Mouse (Mus musculus): ENCODE measurements around the gene Mlx. TPM values are rescaled to one million over a fixed set of nuclear protein-coding genes. Genes with fewer than 3 reads are reported as not detected.
A peak's percentile ranks its signal among the peaks of the same experiment; 100 is the strongest.

Mlx gene
- polyA plus RNA-seq, 1 experiment from 2014 or later: 34.5 TPM

DNA sequence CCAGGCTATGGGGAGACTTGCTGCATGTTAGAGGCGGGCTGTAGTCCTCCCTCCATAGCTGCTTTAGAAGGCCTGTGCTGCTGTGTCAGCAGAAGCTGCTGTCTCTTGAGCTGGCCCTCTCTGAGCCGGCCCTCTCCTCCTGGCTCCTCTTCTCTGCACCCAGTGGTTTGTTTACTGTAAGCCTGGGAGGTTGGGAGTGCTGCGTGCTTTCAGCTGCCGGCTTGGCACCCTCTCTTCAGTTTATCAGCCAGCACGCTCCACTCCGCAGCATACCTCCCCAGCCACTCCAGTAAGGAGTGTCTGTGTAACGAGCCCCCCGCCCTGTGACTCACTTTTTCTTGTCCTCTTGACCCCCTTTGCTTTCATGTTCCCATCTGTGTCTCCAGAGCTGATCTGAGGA is 30.2 kb upstream of the Mlx start:
- peak overlapping the region; percentile 38 for H3K9ac ChIP-seq
- no peak overlapping the region for H3K4me3 ChIP-seq
- H3K27me3 ChIP-seq: no peaks in the 10 kb centered on the region
- WGBS: 23% methylated on average over 8 of the region's 8 CpGs
- peak; percentile 76 for ATAC-seq (replicated peaks; ENCODE audit: insufficient number of reproducible peaks, insufficient read depth, low FRiP score, low read depth)
- peaks cover 68% of the 10 kb centered on the region for H3K4me1 ChIP-seq (replicated peaks)
- H3K27ac ChIP-seq: peak overlapping the region; percentile 98
- no peaks in the 10 kb centered on the region for H3K9me3 ChIP-seq (replicated peaks)
- peak overlapping the region; percentile 13 for H3K4me2 ChIP-seq
- H3K36me3 ChIP-seq: peaks cover 17% of the 10 kb centered on the region

DNA sequence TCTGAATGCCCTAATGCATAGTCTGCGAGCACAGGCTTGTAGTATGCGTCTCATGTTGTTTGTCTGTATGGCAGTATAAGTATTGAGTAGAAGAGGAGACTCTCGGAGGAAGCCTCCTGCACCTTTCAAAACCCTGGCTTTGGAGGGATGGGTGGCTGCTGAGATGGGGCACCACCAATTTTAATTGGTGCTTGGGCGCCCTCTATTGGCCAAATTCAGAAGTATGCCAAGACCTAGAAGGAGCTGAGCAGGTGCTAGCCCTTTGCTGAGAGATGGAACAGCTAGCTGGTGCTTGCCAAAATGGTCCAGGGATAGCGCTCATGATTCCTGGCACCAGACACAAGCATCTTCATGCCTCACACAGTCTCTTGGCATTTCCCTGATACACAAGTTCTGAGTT is 29.2 kb upstream of the Mlx start:
- Histone ChIP-seq H3K9me3 (replicated peaks) (no peaks in the 10 kb centered on the region), H3K4me2 (no peak overlapping the region), H3K9ac (no peak overlapping the region), H3K4me3 (no peak overlapping the region), H3K27ac (peak overlapping the region; percentile 98), H3K4me1 (replicated peaks) (peaks cover 77% of the 10 kb centered on the region), H3K27me3 (no peaks in the 10 kb centered on the region), H3K36me3 (peaks cover 15% of the 10 kb centered on the region)
- 26% methylated on average over 5 of the region's 5 CpGs for WGBS
- no peak for ATAC-seq (replicated peaks; ENCODE audit: insufficient number of reproducible peaks, insufficient read depth, low FRiP score, low read depth)

GRCm38 (mm10) chr11:101058726-101059125 is 28.4 kb upstream of the Mlx start:
- WGBS: 29% methylated on average over 5 of the region's 5 CpGs
- peak overlapping the region; percentile 98 for H3K27ac ChIP-seq
- peak overlapping the region; percentile 31; the same call in 1 of the 2 replicates for H3K9ac ChIP-seq
- H3K27me3 ChIP-seq: no peaks in the 10 kb centered on the region
- no peaks in the 10 kb centered on the region for H3K9me3 ChIP-seq (replicated peaks)
- H3K36me3 ChIP-seq: peaks cover 8% of the 10 kb centered on the region
- H3K4me1 ChIP-seq (replicated peaks): peaks cover 86% of the 10 kb centered on the region
- no peak for ATAC-seq (replicated peaks; ENCODE audit: insufficient number of reproducible peaks, insufficient read depth, low FRiP score, low read depth)
- H3K4me2 ChIP-seq: no peak overlapping the region
- H3K4me3 ChIP-seq: no peak overlapping the region

- Histone ChIP-seq H3K4me1 (replicated peaks) (peaks cover 93% of the 10 kb centered on the region), H3K27me3 (no peaks in the 10 kb centered on the region), H3K9me3 (replicated peaks) (no peaks in the 10 kb centered on the region), H3K27ac (peak overlapping the region; percentile 98), H3K4me3 (no peak overlapping the region), H3K9ac (0 out of 2 replicates have a peak overlapping the region, but pooled peaks have one; percentile 19), H3K4me2 (no peak overlapping the region), H3K36me3 (peaks cover under 1% of the 10 kb centered on the region; the same call in 1 of the 2 replicates)
- no peak for ATAC-seq (replicated peaks; ENCODE audit: insufficient number of reproducible peaks, insufficient read depth, low FRiP score, low read depth)
- WGBS: 79% methylated on average over 10 of the region's 10 CpGs
These were observed 27.6 kb upstream of the Mlx start for GRCm38 (mm10) chr11:101059473-101059872.

- H3K4me3 ChIP-seq: no peak overlapping the region
- 12% methylated on average over 8 of the region's 8 CpGs for WGBS
- peak overlapping the region; percentile 31; the same call in 1 of the 2 replicates for H3K9ac ChIP-seq
- peak; percentile 11; the same call in 1 of the 2 replicates for ATAC-seq (replicated peaks; ENCODE audit: insufficient number of reproducible peaks, insufficient read depth, low FRiP score, low read depth)
- peak overlapping the region; percentile 98 for H3K27ac ChIP-seq
- H3K4me2 ChIP-seq: no peak overlapping the region
- H3K27me3 ChIP-seq: no peaks in the 10 kb centered on the region
- peaks cover 99% of the 10 kb centered on the region for H3K4me1 ChIP-seq (replicated peaks)
- H3K9me3 ChIP-seq (replicated peaks): no peaks in the 10 kb centered on the region
- H3K36me3 ChIP-seq: no peaks in the 10 kb centered on the region
These were observed 27.0 kb upstream of the Mlx start for GRCm38 (mm10) chr11:101060126-101060525.

DNA sequence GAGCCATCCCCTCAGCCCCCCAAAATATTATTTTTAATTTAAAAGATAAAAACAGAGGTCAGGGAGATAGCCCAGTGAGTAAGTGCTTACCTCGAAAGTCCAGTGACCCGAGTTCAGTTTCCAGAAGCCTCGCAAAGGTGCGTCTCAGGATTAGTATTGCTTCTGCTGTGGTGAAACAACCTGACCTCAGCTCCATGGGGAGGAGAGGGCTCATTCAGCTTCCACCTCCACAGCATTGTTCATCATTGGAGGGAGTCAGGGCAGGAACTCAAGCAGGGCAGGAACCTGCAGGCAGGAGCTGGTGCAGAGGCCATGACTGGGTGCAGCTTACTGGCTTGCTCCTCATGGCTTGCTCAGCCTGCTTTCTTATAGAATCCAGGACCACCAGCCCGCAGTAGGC is 26.0 kb upstream of the Mlx start:
- H3K9ac ChIP-seq: no peak overlapping the region
- no peak for ATAC-seq (replicated peaks; ENCODE audit: insufficient number of reproducible peaks, insufficient read depth, low FRiP score, low read depth)
- no peak overlapping the region for H3K4me2 ChIP-seq
- H3K27me3 ChIP-seq: no peaks in the 10 kb centered on the region
- H3K4me1 ChIP-seq (replicated peaks): peaks cover 94% of the 10 kb centered on the region
- WGBS: 76% methylated on average over 5 of the region's 5 CpGs
- no peaks in the 10 kb centered on the region for H3K9me3 ChIP-seq (replicated peaks)
- peak overlapping the region; percentile 98 for H3K27ac ChIP-seq
- no peak overlapping the region for H3K4me3 ChIP-seq
- H3K36me3 ChIP-seq: no peaks in the 10 kb centered on the region

DNA sequence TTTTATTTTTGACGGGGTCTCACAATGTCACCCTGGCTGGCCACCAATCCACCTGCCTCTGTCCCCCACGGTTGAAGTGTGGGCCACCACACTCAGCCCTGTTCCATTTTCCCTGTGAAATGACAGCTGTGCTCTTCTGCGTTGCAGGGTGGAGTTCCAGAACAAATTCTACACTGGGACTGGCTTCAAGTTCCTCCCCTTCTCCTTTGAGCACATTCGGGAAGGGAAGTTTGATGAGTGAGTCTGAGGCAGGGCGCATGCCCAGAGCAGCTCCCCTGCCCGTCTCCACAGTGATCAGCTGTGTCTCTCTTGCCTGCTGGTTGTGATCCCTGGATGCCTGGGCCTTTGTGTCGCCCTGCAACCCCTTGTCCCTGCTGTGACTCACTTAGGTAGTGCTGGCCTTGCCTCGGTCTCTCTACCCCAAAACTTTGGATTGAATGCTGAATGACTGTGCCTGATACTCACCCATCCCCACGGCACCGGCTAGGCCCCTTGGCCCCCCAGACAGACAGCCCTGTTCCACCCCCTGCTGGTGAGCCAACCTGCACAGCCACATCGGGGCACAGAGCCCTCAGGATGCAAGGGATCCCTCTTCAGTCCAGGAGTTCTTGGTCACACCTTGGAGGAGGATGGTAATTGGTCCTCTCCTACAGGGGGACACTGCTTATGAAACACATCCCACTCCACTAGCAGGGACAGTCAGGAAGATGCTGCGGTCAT is 24.8 kb upstream of the Mlx start:
- Histone ChIP-seq H3K4me3 (no peak overlapping the region), H3K4me2 (no peak overlapping the region), H3K36me3 (no peaks in the 10 kb centered on the region), H3K27me3 (no peaks in the 10 kb centered on the region), H3K9me3 (replicated peaks) (no peaks in the 10 kb centered on the region), H3K9ac (0 out of 2 replicates have a peak overlapping the region, but pooled peaks have one; percentile 29), H3K4me1 (replicated peaks) (peaks cover 94% of the 10 kb centered on the region), H3K27ac (peak overlapping the region; percentile 98)
- no peak for ATAC-seq (replicated peaks; ENCODE audit: insufficient number of reproducible peaks, insufficient read depth, low FRiP score, low read depth)
- WGBS: 64% methylated on average over 12 of the region's 12 CpGs

- Histone ChIP-seq H3K4me3 (0 out of 2 replicates have a peak overlapping the region, but pooled peaks have one; percentile 2), H3K27me3 (no peaks in the 10 kb centered on the region), H3K9ac (peak overlapping the region; percentile 29), H3K4me2 (peak overlapping the region; percentile 38), H3K36me3 (no peaks in the 10 kb centered on the region), H3K4me1 (replicated peaks) (peaks cover 88% of the 10 kb centered on the region), H3K27ac (peak overlapping the region; percentile 98), H3K9me3 (replicated peaks) (no peaks in the 10 kb centered on the region)
- ATAC-seq (replicated peaks; ENCODE audit: insufficient number of reproducible peaks, insufficient read depth, low FRiP score, low read depth): peak; percentile 9; the same call in 1 of the 2 replicates
- 43% methylated on average over 14 of the region's 14 CpGs for WGBS
These were observed 24.0 kb upstream of the Mlx start for GRCm38 (mm10) chr11:101062971-101063675.

GRCm38 (mm10) chr11:101063676-101064327 is 23.3 kb upstream of the Mlx start:
- Histone ChIP-seq H3K4me1 (replicated peaks) (peaks cover 81% of the 10 kb centered on the region), H3K9ac (peak overlapping the region; percentile 14), H3K27me3 (no peaks in the 10 kb centered on the region), H3K9me3 (replicated peaks) (no peaks in the 10 kb centered on the region), H3K4me3 (0 out of 2 replicates have a peak overlapping the region, but pooled peaks have one; percentile 2), H3K36me3 (no peaks in the 10 kb centered on the region), H3K4me2 (peak overlapping the region; percentile 38), H3K27ac (peak overlapping the region; percentile 98)
- 4% methylated on average over 12 of the region's 12 CpGs for WGBS
- ATAC-seq (replicated peaks; ENCODE audit: insufficient number of reproducible peaks, insufficient read depth, low FRiP score, low read depth): peak; percentile 86

DNA sequence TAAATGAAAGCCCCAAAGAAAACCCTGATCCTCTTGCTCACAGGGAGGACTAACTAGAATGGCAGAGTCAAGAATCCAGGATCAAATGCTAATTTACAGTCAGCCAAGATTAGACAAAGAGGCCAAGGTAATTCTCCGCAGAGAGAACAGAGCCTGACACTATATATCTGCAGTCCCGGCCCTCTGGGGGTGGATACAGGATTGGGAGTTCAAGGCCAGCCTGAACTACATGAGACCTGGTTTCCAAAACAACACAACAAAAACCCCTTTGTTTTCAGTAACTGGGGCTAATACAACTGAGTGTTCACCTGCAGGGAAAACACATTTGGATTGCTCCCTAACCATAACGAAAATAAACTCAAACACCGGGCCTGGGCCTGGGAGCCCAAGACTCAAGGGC is 22.6 kb upstream of the Mlx start:
- no peak for ATAC-seq (replicated peaks; ENCODE audit: insufficient number of reproducible peaks, insufficient read depth, low FRiP score, low read depth)
- Histone ChIP-seq H3K9me3 (replicated peaks) (no peaks in the 10 kb centered on the region), H3K9ac (no peak overlapping the region), H3K4me1 (replicated peaks) (peaks cover 78% of the 10 kb centered on the region), H3K27ac (peak overlapping the region; percentile 98), H3K36me3 (no peaks in the 10 kb centered on the region), H3K4me3 (no peak overlapping the region), H3K4me2 (peak overlapping the region; percentile 38), H3K27me3 (no peaks in the 10 kb centered on the region)
- WGBS: 50% methylated on average over 4 of the region's 4 CpGs

GRCm38 (mm10) chr11:101065002-101065401 is 22.1 kb upstream of the Mlx start:
- H3K27me3 ChIP-seq: no peaks in the 10 kb centered on the region
- H3K27ac ChIP-seq: peak overlapping the region; percentile 98
- H3K4me2 ChIP-seq: no peak overlapping the region
- H3K9me3 ChIP-seq (replicated peaks): no peaks in the 10 kb centered on the region
- H3K36me3 ChIP-seq: no peaks in the 10 kb centered on the region
- 79% methylated on average over 9 of the region's 9 CpGs for WGBS
- H3K4me1 ChIP-seq (replicated peaks): peaks cover 73% of the 10 kb centered on the region
- ATAC-seq (replicated peaks; ENCODE audit: insufficient number of reproducible peaks, insufficient read depth, low FRiP score, low read depth): no peak
- no peak overlapping the region for H3K9ac ChIP-seq
- no peak overlapping the region for H3K4me3 ChIP-seq

Data from heart, embryonic 15.5 days (tissue).